Mouse (Mus musculus): ENCODE measurements at regions not wholly inside any gene's neighbourhood (a gene's known extent, or its start where the extent isn't known, plus 50 kb on each side); places are given as distances from the start of the nearest gene placed in this dataset.
A peak's percentile ranks its signal among the peaks of the same experiment; 100 is the strongest.

DNA sequence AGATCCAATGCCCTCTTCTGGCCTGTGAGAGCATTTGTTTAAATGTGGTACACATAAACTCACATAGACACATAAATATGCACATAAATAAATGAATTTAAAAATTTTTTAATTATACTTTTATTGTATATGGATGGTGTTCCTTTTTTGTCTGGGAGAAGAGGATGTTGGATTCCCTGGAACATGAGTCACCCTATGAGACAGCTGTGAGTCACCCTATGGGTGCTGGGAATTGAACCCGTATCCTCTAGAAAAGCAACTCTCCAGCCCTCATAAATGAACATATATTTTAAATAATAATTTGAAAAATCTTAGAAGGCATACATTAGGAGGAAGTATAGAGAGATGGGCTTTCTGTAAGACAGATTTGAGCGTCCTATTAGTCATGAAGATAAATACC, 76.1 kb upstream of the Dynlt3 start:
- no peak for DNase-seq (ENCODE audit: low spot score in 2 of 2)

DNA sequence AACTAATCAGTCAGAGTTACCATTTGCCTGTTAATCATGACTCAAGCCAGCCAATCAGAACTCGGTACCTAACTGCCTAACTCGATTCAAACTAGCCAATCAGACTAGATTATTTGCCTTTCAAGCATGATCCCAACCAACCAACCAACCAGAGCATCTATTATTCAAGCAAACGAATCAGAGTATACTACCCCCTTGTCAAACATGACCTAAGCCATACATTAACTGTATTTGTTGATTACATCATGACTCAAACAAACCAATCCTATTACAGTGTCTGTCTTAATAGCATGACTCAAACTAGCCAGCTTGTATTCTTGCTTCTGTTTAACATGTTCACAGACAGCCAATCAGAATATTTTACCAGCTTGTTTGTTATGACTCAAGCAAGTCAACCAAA, 79.7 kb upstream of the Dynlt3 start:
- DNase-seq (ENCODE audit: low spot score in 2 of 2) = no peak

GRCm38 (mm10) chrX:9747305-9747938, 84.6 kb upstream of the Dynlt3 start:
- DNase-seq (ENCODE audit: low spot score in 2 of 2) = peak in 1 of 2 experiments; percentile 13

GRCm38 (mm10) chrX:9752954-9753572, 90.3 kb upstream of the Dynlt3 start:
- DNase-seq (ENCODE audit: low spot score in 2 of 2) = no peak

- no peak for DNase-seq (ENCODE audit: low spot score in 2 of 2)
These were observed 77.2 kb upstream of the Hypm start for GRCm38 (mm10) chrX:9769540-9769939.

DNA sequence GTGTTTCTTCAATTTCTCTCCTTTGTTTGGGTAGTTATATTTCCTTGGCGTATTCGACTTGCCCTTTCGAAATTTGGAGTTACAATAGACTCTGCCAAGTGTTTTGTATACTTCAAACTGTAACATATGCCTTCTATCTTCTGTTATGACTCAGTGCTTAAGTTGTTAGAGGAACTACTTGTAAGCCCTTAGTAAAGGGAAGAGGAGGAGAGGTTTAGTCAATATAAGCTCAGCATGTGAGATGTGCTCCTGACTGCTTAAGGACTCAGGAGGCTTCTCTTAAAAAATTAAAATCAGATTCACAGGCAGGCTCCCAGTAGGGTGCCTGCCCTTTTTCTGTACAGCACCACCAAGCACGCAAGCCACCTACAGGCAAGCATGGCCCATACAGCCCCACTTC, 69.2 kb upstream of the Hypm start:
- no peak for DNase-seq (ENCODE audit: low spot score in 2 of 2)

- no peak for DNase-seq (ENCODE audit: low spot score in 2 of 2)
These were observed 57.2 kb upstream of the Hypm start for GRCm38 (mm10) chrX:9789542-9789941.
